Mouse (Mus musculus) forebrain, embryonic 14.5 days (tissue): ENCODE results near the gene Atp5l. TPM values are rescaled to one million over a fixed set of nuclear protein-coding genes. Genes with fewer than 3 reads are reported as not detected.
"Not testable (repeated sequence)": the region's sequence is repeated elsewhere in the genome, so short reads cannot be mapped to it uniquely, and the experiment has no call there.

Experiments used
- ATAC-seq: fragments of 200-750 bp; cut with Nextera tagmentation; 2 replicates; pipeline ENCODE4 v1.8.0; 2017; ENCODE audit warnings: mild to moderate bottlenecking, moderate library complexity
- DNase-seq: peaks from one replicate; pipeline ENCODE4 v3.0.0-alpha.2; 2015; ENCODE audit warnings: low spot score
- H3K27ac ChIP-seq: fragments of 300-500 bp; sonication (generic); 2 replicates; pipeline ENCODE4 v1.5.1; 2014; ENCODE audit warnings: low read depth, mild to moderate bottlenecking, control low read depth, low read length, moderate library complexity
- H3K27me3 ChIP-seq: fragments of 300-500 bp; sonication (generic); replicated peaks from 2 replicates; pipeline ENCODE4 v1.6.1; 2014; ENCODE audit warnings: low read length, control low read depth, mixed read lengths; ENCODE audit not compliant: control insufficient read depth, insufficient read depth
- H3K36me3 ChIP-seq: fragments of 300-500 bp; sonication (generic); 2 replicates; pipeline ENCODE4 v1.6.1; 2014; ENCODE audit warnings: low read length, control low read depth; ENCODE audit not compliant: control insufficient read depth, insufficient read depth
- H3K4me1 ChIP-seq: fragments of 300-500 bp; sonication (generic); 2 replicates; pipeline ENCODE4 v1.6.1; 2014; ENCODE audit warnings: antibody characterized with exemption, low read length, control low read depth; ENCODE audit not compliant: control insufficient read depth, insufficient read depth
- H3K4me2 ChIP-seq: fragments of 300-500 bp; sonication (generic); 2 replicates; pipeline ENCODE4 v1.6.1; 2014; ENCODE audit warnings: mild to moderate bottlenecking, control low read depth, low read length
- H3K4me3 ChIP-seq: fragments of 300-500 bp; sonication (generic); 2 replicates; pipeline ENCODE4 v1.5.1; 2014; ENCODE audit warnings: low read depth, low read length, control low read depth
- H3K9ac ChIP-seq: fragments of 300-500 bp; sonication (generic); 2 replicates; pipeline ENCODE4 v1.6.1; 2014; ENCODE audit warnings: mild to moderate bottlenecking, low read length, control low read depth, moderate library complexity
- H3K9me3 ChIP-seq: fragments of 300-500 bp; sonication (generic); replicated peaks from 2 replicates; pipeline ENCODE4 v1.6.1; 2016; ENCODE audit warnings: low read length, control low read depth, mixed read lengths; ENCODE audit not compliant: control insufficient read depth
- WGBS: fragments of 180-500 bp; shearing (Covaris S2); extraction: QIAGEN DNeasy Blood & Tissue Kit; methylation state at CpG from one replicate; pipeline ENCODE4 v1.1.7; 2014; 5-methylcytosine and 5-hydroxymethylcytosine counted together
- polyA plus RNA-seq: library from polyadenylated mRNA; unstranded; fragments of >200 nt; fragmentation: Nextera tagmentation; extraction: Ambion mirVana; gene quantifications from 2 replicates; pipeline ENCODE4 v1.2.1, GENCODE M21; 2014

Atp5l gene
- 680 and 882 TPM in 2 replicates for polyA plus RNA-seq

GRCm38 (mm10) chr9:44920374-44921122 is at the start of gene Atp5l:
Gene Atp5l (minus strand): TSS chr9:44920742.
- ATAC-seq (peak; percentile 91), DNase-seq (peak; percentile 99)
- Histone ChIP-seq H3K9me3 (no peaks in the 10 kb centered on the region), H3K4me2 (peak within 1 kb of the TSS; percentile 91), H3K4me1 (peaks cover 6% of the 10 kb centered on the region), H3K4me3 (peak within 1 kb of the TSS; percentile 97), H3K36me3 (no peaks in the 10 kb centered on the region), H3K27ac (peak within 1 kb of the TSS; percentile 90), H3K9ac (peak within 1 kb of the TSS; percentile 94), H3K27me3 (no peaks in the 10 kb centered on the region)
- WGBS = under 1% methylated on average over 48 of the region's 48 CpGs

- H3K4me3 ChIP-seq = no peak overlapping the region
- no peak overlapping the region for H3K4me2 ChIP-seq
- no peaks in the 10 kb centered on the region for H3K36me3 ChIP-seq
- no peak overlapping the region for H3K27ac ChIP-seq
- DNase-seq = no peak
- no peak overlapping the region for H3K9ac ChIP-seq
- 74% methylated on average over 1 of the region's 1 CpGs for WGBS
- H3K27me3 ChIP-seq = no peaks in the 10 kb centered on the region
- no peak for ATAC-seq
- H3K9me3 ChIP-seq = no peaks in the 10 kb centered on the region
- peaks cover 9% of the 10 kb centered on the region for H3K4me1 ChIP-seq
Observed at GRCm38 (mm10) chr9:44969450-44969849, 48.9 kb upstream of the Atp5l start.

GRCm38 (mm10) chr9:44967763-44968162 is 47.2 kb upstream of the Atp5l start:
- not testable (repeated sequence) for H3K36me3 ChIP-seq, DNase-seq, H3K27me3 ChIP-seq, H3K4me3 ChIP-seq, H3K9me3 ChIP-seq, ATAC-seq, H3K27ac ChIP-seq, H3K9ac ChIP-seq, H3K4me2 ChIP-seq
- WGBS = 85% methylated on average over 5 of the region's 5 CpGs
- H3K4me1 ChIP-seq = peaks cover 13% of the 10 kb centered on the region

- 22% methylated on average over 3 of the region's 3 CpGs for WGBS
- peaks cover 13% of the 10 kb centered on the region for H3K4me1 ChIP-seq
Observed at GRCm38 (mm10) chr9:44966815-44967242, 46.3 kb upstream of the Atp5l start.

GRCm38 (mm10) chr9:44965833-44966466 is 45.4 kb upstream of the Atp5l start:
- Histone ChIP-seq H3K36me3 (peaks cover 16% of the 10 kb centered on the region), H3K27me3 (no peaks in the 10 kb centered on the region), H3K4me3 (peak overlapping the region; percentile 81), H3K9me3 (no peaks in the 10 kb centered on the region), H3K4me1 (peaks cover 13% of the 10 kb centered on the region), H3K4me2 (peak overlapping the region; percentile 81), H3K9ac (peak overlapping the region; percentile 62), H3K27ac (no peak overlapping the region)
- ATAC-seq (0 out of 2 replicates have a peak, but pooled peaks have one; percentile 1), DNase-seq (no peak)
- WGBS = 15% methylated on average over 10 of the region's 10 CpGs

More at GRCm38 (mm10) chr9:44966815-44967242, 46.3 kb upstream of the Atp5l start:
- no peak overlapping the region for H3K27ac ChIP-seq
- no peaks in the 10 kb centered on the region for H3K9me3 ChIP-seq
- H3K9ac ChIP-seq = no peak overlapping the region
- no peak overlapping the region for H3K4me2 ChIP-seq
- no peaks in the 10 kb centered on the region for H3K27me3 ChIP-seq
- H3K4me3 ChIP-seq = no peak overlapping the region
- ATAC-seq = no peak
- H3K36me3 ChIP-seq = peaks cover 8% of the 10 kb centered on the region
- DNase-seq = peak; percentile 77

GRCm38 (mm10) chr9:44965126-44965832 is 44.7 kb upstream of the Atp5l start, which contains the start of gene Ube4a:
Gene Ube4a (minus strand): TSS chr9:44965600.
- WGBS = 1% methylated on average over 39 of the region's 39 CpGs
- H3K4me3 ChIP-seq = peak within 1 kb of the TSS; percentile 81
- H3K9me3 ChIP-seq = no peaks in the 10 kb centered on the region
- peak within 1 kb of the TSS; percentile 77 for H3K9ac ChIP-seq
- DNase-seq (peak; percentile 99), ATAC-seq (peak; percentile 95)
- peaks cover 17% of the 10 kb centered on the region for H3K36me3 ChIP-seq
- no peak within 1 kb of the TSS for H3K27ac ChIP-seq
- peaks cover 13% of the 10 kb centered on the region for H3K4me1 ChIP-seq
- H3K27me3 ChIP-seq = no peaks in the 10 kb centered on the region
- H3K4me2 ChIP-seq = peak within 1 kb of the TSS; percentile 90

- H3K9ac ChIP-seq = no peak overlapping the region
- 92% methylated on average over 3 of the region's 3 CpGs for WGBS
- no peak overlapping the region for H3K4me2 ChIP-seq
- no peak for DNase-seq
- no peaks in the 10 kb centered on the region for H3K27me3 ChIP-seq
- H3K9me3 ChIP-seq = no peaks in the 10 kb centered on the region
- H3K27ac ChIP-seq = no peak overlapping the region
- no peak overlapping the region for H3K4me3 ChIP-seq
- ATAC-seq = no peak
- H3K4me1 ChIP-seq = no peaks in the 10 kb centered on the region
- peaks cover 73% of the 10 kb centered on the region for H3K36me3 ChIP-seq
Observed at GRCm38 (mm10) chr9:44954432-44954831, 33.9 kb upstream of the Atp5l start.

GRCm38 (mm10) chr9:44947836-44948235 is 27.3 kb upstream of the Atp5l start:
- peaks cover 97% of the 10 kb centered on the region for H3K36me3 ChIP-seq
- WGBS = 93% methylated on average over 5 of the region's 5 CpGs

More at GRCm38 (mm10) chr9:44947836-44948235, 27.3 kb upstream of the Atp5l start:
- H3K27me3 ChIP-seq = no peaks in the 10 kb centered on the region
- no peak overlapping the region for H3K9ac ChIP-seq
- H3K27ac ChIP-seq = no peak overlapping the region
- H3K9me3 ChIP-seq = no peaks in the 10 kb centered on the region
- DNase-seq (no peak), ATAC-seq (no peak)
- H3K4me3 ChIP-seq = no peak overlapping the region
- H3K4me1 ChIP-seq = no peaks in the 10 kb centered on the region
- no peak overlapping the region for H3K4me2 ChIP-seq
